Mouse (Mus musculus) fibroblast of lung, adult 2 months (primary cell): Measurements from ENCODE around the gene Srrm3.

Experiments used
- DNase-seq: peaks from one replicate; pipeline ENCODE4 v3.0.0-alpha.2; 2011; ENCODE audit warnings: low read depth

Gene Srrm3

DNA sequence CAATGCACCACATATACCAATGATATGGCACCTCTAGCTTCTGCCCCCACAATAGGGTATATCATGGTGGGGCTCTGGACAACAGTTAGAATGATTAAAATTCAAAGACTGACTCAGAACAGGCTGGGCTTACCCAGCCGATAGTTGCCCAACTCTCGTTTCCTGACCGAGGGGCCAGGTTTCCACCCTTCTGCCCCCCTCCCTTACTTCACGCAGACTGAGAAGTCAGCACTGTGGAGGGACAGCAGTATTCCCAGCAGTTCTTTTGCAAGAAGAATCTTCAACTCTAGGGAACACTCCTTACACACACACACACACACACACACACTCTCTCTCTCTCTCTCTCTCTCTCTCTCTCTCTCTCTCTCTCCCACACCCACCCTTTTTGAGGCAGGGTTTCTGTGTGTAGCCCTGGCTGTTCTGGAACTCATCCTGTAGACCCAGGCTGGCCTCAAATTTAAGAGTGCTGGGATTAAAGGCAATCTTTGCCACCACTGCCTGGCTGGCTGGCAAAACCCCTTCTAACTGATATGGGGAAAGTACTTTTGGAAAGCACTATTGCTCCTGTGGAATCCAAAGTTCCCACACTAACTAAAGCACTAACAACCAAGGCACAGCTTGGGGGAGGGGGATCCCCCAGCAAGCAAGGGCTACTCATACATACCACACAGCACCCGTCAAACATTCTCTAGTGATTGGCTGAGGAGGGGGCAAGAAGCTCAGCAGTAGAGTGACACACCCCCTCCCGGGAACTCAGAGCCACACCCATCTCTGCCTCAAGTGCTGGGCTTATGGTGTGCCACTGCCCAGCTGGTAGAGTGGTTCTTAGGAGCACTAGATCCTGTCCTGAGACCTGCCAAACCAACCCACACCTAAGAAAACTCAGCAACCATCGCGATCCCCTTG, 98.9 kb downstream of the Srrm3 start:
- DNase-seq: peak; percentile 56

DNA sequence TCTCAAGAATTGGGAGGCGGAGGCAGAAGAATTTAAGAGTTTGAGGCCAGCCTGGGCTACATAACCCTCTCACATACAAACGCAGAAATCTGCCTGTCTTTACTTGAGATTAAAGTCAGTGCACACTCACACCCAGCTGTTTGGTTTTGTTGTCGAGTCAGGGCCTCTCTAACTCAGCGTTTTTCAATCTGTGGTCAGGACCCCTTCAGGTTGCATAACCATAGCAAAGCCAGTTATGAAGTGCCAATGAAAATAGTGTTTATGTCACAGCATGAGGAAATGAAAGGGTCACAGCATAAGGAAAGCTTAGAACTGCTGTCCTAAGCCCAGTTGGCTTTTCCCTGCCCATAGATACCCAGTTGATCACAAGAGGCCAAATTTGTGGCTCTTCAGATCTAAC, 100.2 kb downstream of the Srrm3 start:
- no peak for DNase-seq

DNA sequence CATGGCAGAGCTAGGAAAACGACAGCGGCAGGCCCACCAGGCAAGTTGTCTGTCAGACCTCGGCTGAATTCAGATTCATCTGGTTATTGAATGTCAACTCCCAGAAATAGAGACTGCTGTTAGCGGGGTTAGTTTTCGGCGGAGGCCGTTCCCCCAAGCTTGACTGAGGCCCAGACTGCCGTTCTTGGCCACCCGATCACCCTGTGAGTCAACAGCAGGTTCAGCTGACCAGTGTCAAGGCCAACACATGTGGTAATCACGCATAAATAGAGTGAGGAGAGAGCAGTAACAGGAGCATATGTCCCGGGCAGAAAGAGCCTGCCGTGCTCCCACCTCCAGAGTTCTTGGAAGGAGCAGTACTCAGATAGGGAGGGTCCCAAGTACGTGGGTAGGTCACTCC, 100.6 kb downstream of the Srrm3 start:
- DNase-seq: peak; percentile 83

DNA sequence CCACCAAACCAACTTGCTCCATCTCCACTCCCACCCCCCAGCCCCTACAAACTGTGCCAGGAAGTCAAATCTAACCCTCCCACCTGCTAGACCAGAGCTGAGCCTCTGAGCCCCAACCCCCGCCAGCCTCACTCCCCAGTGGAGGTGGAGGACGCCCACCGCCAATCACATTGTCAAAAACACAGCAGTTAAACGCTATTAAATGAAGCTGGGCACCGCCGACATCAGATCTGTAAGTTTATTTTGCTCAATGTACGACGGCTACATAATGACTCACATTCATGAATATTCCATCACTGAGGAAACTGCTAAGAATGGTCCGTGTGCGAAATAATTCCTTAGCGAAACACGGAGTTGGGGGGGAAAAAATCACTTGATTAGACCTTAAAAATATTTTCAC, 101.5 kb downstream of the Srrm3 start:
- DNase-seq: no peak

DNA sequence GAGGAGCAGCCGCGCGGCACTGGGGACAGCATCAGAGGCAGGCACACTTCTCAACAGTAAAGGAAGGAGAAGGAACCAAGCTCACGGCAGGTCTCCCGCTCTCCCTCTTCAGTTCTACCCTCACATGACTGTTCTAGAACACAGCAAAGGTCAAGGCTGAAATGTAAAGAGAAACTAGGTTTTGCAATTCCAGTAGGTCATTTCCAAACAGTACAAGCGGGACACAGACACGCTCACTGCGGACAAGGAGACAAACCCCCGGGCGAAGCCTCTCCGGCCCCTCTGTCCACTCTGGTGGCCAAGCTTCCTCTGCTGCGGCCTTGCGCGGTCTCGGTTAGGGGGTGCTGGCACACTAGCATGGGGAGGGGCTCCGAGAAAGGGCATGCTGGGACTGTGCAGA, 102.3 kb downstream of the Srrm3 start:
- no peak for DNase-seq

DNA sequence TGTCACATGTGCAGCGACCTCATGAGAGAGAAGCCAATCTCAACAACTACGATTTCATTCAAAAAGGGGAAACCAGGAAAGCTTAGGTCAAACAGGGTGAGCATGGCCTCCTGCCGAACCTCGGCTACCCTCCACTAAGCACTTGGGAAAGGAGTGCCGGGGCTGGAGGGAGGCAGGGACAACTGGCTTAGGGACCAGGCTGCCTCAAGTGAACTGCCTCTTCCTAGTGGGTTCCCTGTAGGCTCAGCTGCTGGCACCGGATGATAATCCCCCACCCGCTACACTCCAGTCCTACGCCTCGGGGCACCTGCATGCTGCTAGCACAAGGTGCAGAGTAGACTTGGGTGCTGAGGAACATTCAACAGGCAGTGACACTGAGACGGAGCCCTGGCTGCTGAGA, 103.0 kb downstream of the Srrm3 start:
- DNase-seq: no peak

DNA sequence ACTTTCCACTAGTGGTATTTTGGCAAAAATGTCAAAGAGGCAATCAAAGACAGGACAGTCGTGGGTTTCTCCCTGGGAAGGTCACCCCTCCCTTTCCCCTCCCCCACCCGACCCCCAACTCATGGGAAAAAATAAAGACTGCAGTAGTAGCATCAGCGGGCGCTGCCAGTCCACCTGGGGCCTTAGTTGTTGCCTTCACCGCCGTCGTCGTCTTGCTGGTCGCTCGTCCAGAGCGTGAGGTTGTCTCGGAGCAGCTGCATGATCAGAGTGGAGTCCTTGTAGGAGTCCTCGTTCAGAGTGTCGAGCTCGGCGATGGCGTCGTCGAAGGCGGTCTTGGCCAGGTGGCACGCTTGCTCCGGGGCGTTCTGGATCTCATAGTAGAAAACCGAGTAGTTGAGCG, 104.1 kb downstream of the Srrm3 start:
- DNase-seq: no peak

DNA sequence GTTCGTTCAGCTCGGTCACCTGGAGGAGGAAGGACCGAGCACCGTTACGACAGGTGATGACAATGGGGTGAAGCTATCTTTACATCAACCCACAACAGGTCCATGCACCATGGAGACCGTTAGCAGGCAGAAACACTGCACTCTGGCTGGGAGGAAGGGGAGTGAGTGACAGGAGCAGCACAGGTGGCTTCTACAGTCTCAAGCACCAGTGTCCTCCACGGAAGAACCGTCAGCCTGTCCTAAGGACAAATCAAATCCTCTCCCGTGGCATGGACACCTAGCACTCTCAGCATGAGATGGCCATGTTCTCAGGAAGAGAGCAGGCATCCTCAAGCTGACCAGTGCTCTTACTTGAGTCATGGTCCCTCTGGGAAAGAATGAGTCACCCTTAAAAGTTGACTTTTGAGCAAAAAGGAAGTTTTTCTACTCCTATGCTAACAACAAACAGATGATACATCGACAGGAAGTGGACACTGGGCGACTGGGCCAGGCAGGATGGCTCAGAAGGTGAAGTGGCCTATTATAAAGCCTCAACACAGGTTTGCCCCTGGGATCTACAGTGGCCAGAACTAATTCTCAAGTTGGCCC, 105.0 kb downstream of the Srrm3 start:
- peak; percentile 54 for DNase-seq

DNA sequence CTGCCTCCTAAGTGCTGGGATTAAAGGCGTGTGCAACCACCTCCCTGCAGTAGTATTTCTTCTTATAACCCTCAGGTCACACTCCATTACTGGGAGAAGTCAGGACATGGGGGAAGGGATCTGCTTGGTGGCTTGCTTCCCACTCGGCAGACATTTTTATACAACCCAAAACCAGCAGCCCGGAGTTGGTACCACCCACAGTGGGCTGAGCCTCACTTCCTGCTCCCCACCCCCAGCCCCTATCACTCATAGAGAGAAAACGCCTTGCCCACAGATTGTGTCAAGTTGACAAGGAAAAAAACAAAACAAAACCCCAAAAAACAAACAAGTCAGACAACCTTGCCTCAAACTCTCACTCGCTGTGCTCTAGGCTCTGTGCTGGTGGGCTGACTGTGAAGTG, 106.5 kb downstream of the Srrm3 start:
- DNase-seq: no peak

DNA sequence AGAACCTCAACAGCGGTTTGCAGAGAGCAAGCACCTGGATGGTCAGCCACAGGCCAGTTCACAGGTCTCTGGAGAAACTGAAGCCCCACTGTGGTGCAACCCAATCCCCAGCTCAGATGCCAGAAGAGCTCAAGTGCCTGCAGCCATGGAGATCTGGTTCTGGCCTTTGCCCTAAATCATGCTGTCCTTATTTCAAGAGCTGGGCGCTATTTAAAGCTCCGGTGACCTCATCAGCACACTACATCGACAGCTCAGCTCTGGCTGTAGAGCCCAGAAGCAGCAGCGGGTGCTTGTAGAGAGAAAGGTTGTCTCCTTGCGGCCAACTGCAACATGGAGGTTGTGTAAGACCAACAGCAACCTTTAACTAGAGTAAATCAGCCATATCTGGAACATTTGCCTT, 107.5 kb downstream of the Srrm3 start:
- DNase-seq: no peak

DNA sequence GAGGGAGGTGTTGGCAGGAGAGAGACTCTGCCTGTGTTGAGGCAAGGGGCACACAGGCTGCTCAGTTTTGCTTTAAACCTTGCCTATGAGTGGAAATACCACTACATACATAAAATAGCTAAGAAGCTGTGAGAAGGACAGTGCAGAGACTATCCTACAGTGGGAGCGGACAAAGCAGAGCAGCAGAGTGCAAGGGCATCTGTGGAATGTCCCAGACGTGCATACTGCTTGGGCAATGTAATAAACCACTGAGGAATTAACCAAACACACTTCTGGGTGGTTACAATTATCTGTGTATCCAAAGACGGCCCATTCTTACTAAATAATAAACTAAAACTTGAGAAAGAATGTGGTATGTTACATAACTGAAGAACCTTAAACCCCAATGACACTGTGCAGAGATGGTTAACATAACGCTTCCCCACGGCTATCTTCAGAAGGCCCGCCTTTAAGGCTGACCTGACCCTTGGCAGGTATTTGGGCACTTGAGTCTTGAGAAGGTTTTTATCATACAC, 109.4 kb downstream of the Srrm3 start:
- DNase-seq: no peak

DNA sequence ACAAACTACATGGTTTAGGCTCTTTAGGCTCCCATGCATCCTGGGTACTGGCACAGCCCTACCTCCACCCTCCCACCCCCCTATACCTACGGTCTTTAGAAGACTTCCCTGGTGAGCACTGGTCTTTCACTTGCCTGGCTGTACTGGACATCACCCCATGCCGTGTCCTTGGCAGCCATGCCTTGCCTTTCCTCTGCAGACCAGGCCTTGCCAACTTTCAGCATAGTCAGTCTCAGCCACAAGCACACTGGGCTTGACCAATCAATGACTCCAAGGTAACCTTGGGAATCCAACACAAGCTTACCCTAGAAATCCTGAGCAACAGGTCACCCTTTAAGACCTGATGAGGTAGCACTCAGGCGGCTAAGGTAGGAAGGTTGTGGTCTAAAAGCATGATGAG, 109.9 kb downstream of the Srrm3 start:
- DNase-seq: no peak

DNA sequence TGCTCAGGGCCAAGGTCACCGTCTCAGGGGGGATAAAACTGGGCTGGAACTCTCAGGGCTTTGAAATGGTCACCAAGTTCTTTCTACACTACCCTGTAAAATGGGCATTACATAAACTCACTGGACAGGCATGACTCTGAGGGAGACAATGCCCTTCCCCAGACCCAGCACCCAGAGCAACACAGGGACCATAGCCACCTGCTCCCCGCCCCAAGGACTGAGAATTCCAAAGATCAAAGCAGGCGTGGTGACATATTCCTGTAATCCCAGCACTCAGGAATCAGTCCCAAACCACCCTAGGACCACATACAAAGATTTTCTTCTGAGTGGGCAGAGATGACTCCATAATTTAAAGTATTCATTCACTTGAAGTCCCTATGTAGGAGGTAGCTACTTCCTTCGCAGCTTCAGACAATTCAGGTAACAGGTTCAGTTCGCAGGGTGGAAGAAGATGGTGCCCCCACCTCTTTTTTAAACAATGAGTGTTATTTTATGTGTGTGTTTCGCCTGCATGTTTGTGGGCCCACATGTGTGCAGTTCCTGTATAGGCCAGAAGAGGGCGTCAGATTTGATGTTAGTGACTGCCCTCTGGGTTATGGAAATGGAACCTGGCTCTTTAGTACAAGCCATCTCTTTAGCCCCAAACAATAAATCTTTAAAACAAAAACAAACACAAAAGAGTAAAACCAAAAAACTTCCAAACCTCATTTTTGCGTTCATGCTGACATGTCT, 110.8 kb downstream of the Srrm3 start:
- no peak for DNase-seq

DNA sequence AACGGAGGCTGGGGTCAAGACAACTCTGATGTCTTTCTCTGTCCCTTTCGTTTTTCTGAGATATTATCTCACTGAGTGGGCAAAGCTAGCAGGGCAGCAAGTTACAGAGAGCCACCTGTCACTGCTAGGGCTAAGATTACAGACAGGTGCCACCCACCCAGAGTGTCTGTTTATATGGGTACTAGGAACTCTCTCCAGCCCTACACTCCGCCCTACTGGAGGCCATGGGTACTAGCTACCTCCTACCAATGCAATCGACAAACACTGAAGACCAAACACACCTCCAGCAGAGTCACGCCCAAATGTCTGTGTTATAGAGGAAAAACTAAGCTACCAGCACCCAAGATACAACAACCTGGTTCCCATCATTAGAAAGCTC, 111.4 kb downstream of the Srrm3 start:
- no peak for DNase-seq

DNA sequence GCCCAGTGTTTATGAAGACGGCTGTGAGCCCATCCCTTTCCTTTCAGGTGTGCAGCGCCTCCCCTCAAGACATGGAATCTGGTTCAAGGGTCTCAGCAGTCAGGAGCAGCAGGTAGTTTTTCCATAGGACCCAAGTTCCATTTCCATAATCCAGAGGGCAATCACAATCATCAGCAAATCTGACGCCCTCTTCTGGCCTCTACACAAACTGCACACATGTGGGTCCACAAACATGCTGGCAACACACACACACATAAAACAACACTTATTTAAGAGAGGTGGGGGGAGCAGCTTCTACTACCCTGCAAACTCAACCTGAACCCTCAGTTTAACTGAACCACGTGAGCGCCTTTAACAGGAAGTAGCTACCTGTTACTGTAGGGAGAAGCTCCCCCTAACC, 111.9 kb downstream of the Srrm3 start:
- no peak for DNase-seq

DNA sequence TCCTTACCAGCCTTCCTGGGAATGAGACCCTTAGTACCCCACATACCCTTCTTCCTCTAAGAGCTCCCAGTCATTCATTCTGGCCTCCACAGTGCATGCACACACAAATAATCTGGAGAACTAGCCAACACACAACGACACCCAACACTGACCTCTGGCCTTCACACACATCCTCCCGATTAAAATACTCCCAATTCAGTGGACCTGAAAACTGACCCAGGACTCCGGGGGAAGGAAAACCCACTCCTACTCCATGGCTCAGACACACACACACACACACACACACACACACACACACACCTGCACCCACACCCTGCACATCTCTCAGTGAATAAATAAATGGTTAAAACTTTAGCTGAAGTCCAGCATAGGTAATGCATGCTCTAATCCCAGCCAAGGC, 113.2 kb downstream of the Srrm3 start:
- DNase-seq: no peak

DNA sequence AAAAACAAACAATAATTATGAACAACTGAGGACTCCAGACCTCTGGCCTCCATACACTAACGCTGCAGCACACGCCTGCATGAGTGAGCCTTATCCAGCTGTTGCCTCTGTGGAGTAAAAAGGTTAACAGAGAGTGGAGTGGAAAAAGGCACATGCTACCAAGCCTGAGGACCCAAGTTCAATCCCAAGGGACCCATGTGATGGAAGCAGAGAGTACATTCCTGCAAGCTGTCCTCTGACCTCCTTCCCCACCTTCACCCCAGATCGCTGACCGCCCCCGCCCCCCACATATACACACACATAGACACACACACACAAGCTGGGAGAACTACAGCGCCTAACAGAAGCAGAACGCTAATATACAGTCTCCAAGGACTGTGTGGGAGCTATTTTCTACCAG, 117.2 kb downstream of the Srrm3 start:
- no peak for DNase-seq
